Mouse (Mus musculus): ENCODE measurements at regions not wholly inside any gene's neighbourhood (a gene's known extent, or its start where the extent isn't known, plus 50 kb on each side); places are given as distances from the start of the nearest gene placed in this dataset.

DNA sequence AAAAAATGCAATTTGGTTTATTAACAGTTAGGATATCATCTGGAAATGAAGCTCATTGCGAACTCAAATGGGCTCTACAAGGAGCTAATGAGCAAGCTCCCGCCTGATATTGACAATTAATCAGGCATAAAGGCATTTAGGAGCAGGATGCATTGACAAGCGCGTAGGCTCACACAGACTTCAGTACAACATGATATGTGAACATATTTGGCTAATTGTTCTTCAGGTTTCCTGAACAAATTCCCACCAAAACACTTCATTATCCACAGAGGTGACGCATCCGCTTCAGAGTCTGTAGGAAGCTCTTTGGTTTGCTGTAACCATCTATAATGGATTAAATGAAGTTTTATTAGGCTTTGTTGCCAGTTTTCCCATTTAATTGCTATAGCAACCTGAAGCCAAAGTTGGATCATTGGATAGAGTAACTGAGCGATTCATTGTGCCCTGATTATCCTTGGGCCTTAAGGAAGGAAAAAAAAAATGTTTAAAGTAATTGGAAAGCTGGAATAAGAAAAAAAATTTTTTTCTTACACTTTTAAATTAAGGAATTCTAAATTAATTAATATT, 759.6 kb upstream of the Pou3f3 start:
- TF ChIP-seq CTCF (IDR thresholded peaks at IDR 0.05; ENCODE audit: low read depth) (no peak), EP300 (IDR thresholded peaks at IDR 0.05; ENCODE audit: low read depth) (no peak)

All from liver, postnatal 0 days (tissue).